Mouse (Mus musculus) stomach, postnatal 0 days (tissue): ENCODE measurements around the gene Snx27.

Source experiments
- CTCF ChIP-seq: IDR thresholded peaks from 2 replicates; pipeline ENCODE4 v1.5.1; 2016; ENCODE audit warnings: antibody characterized with exemption, low read depth, mild to moderate bottlenecking, moderate library complexity
- EP300 ChIP-seq: optimal IDR thresholded peaks from 2 replicates; pipeline ENCODE3; 2016; ENCODE audit warnings: antibody characterized with exemption

- TF ChIP-seq EP300 (no peak), CTCF (peak; percentile 87)
Observed at GRCm38 (mm10) chr3:94502243-94502642, 80.3 kb downstream of the Snx27 start.
